Mouse (Mus musculus): ENCODE data around the gene Srpk1.

DNA sequence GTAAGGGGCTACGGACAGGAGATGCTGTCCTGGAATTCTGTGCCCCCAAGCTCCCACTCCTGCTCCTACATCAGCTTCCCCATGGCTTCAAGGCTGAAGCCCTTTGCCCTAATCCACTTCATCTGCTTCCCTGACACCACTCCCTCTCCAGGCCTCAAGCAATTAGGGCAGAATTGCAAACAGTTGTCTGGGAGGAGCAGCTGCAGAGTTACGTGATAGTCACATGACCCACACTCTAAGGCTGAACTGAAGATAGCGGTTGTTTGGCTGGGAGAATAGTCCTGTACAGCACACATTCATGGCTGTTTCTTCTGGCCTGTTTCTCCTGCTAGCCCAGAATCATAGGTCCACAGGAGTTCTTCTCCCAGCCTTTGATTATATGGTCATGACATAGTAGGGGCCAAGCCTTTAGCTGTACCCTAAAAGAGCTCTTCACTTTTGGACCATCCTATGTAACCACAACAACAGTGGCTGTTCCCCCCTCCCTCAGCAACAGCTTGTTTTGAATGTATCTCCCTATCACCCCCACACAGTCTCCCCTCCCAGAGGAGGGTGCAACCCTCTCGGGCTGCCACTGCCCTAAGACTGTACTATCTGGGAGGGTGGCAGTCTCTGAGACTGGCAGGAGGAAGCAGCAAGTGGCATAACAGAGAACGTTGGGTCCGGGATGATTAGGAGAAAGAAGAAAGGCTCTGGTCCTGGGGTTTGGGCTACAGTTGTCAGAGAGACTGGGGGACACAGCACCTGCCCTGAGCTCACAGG lies 65.7 kb downstream of the Srpk1 start:
- no peak for TF ChIP-seq CTCF (IDR thresholded peaks at IDR 0.05; ENCODE audit: control insufficient read depth, insufficient read depth, insufficient replicate concordance, low read depth, low read length)
- no peak for TF ChIP-seq POLR2A (IDR thresholded peaks at IDR 0.05; ENCODE audit: control insufficient read depth, low read depth, low read length)

Measured in testis, adult 2 months (tissue).